Mouse (Mus musculus) liver, embryonic 14.5 days (tissue): ENCODE measurements at regions not wholly inside any gene's neighbourhood (a gene's known extent, or its start where the extent isn't known, plus 50 kb on each side); places are given as distances from the start of the nearest gene placed in this dataset.

ENCODE experiments used
- CTCF ChIP-seq: IDR thresholded peaks from 2 replicates; pipeline ENCODE4 v1.5.1; 2016; ENCODE audit warnings: antibody characterized with exemption, low read depth, control low read depth
- EP300 ChIP-seq: IDR thresholded peaks from 2 replicates; pipeline ENCODE4 v1.6.1; 2016; ENCODE audit warnings: antibody characterized with exemption, low read depth

DNA sequence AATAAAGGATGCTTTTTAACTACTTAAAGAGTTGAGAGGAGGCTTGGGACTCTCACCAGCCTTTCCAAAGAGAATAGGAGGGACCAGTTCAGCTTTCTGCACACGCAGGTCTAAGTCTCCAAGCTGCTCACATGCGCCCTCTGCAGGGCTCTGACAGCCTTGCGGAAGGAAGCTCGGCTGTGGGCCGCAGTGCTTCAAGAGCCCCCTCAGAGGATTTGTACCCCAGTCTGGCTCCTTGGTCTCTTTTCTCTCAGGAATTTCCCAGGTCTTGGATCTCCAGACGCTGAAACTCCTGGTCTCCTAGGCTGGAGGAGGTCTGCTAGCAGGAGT is 429.9 kb downstream of the Fut8 start:
- peak; percentile 80 for TF ChIP-seq CTCF
- TF ChIP-seq EP300: no peak
